Mouse (Mus musculus) layer of hippocampus, adult 8-10 months (tissue): ENCODE measurements at regions not wholly inside any gene's neighbourhood (a gene's known extent, or its start where the extent isn't known, plus 50 kb on each side); places are given as distances from the start of the nearest gene placed in this dataset.
A peak's percentile ranks its signal among the peaks of the same experiment; 100 is the strongest.

Source experiments
- DNase-seq, 2 experiments: peaks; one replicate each; pipeline ENCODE4 v3.0.0; 2022; ENCODE audit warnings: low spot score in 2 of 2

DNA sequence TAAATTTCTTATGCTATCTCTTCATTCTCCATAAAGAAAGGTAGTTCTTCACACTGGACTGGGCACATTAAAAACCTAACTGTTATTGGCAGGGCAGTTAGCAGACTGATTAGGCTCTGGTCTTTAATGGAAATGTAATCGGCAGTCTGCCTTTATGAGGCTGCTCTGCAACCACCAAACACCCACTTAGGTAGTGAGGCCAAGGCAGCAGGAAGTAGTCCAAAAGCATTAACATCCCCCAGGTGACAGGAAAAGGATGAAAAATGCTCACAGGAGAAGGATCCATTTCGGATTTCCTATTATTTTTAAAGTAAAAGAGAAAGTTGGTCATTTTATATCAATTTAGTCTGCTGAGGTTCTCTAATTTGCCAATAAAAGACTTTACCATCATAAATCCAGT lies 528.9 kb upstream of the Dppa4 start:
- no peak for DNase-seq

DNA sequence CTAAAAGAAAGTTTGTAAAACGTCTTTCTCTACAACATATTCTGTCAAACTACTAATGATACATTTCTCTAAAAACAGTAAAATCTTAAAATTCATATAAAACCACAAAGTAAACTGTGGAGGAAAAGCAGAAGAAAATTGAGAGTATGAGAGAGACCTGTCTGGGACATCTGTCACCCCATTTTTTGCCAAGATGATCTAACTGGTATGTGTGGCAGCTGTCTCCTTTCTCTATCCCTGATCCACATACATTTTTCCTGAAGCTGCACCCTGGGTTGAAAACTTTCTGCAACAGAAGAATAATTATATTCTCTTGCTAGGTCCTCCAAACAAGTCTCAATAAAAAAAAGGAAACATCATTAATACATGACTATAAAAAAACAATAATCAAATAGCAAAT lies 525.2 kb upstream of the Dppa4 start:
- DNase-seq: no peak

DNA sequence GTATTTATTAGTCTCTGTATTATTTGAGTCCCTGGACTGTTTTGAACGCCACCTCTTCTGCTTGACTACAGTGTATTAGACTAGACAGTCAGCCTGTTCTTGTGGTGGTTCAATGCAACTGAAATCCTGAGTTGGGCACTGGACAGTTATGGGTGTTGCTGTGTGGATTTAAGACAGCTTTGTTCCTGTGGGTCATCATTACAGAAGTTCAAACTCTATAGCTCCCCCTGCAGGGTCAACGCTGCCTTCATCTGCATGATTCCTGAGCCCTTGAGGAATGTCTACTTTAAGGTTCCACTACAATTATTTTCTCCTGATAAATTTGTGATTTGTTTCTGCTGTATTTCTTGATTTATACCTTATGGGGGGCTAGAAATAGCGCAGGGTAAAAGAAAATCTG lies 517.8 kb upstream of the Dppa4 start:
- DNase-seq: peak in 1 of 2 experiments; percentile 11

DNA sequence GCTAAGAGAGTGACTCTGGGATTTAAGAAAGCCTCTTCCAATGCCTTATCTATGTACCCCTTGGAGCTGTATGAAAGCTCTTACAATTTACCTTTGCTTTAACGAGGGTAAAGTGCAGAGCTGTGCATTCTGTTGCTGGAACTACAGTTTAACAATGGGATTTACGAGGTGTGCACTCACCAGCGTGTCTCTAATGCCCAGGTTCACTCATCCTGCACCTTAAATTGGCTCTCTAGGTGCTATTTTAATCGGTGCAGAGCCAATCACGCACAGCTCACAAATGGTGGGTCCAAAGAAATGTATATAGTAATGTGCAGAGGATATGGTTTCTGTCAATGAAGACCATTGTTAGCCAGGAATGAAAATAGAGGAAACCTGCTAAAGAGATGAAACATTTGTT lies 495.0 kb upstream of the Dppa4 start:
- DNase-seq: no peak

DNA sequence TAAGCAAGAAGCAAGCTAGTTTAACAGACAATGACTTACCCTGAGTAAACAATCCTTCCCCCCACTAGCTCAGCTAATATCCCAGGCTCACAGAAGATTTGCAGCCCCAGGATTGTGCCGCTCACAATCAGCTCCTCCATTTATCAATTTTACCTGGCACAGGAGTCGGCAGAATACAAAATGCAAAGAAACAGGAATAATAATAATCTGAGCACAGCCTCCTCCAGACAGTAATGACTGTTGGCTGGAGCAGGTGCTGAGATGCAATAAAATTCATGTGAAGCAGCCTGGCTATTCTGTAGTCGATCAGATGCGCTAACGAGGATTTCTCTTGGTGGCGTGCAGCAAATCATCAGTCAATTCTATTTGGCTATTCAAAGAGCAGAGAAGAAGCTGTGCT lies 492.9 kb upstream of the Dppa4 start:
- no peak for DNase-seq

DNA sequence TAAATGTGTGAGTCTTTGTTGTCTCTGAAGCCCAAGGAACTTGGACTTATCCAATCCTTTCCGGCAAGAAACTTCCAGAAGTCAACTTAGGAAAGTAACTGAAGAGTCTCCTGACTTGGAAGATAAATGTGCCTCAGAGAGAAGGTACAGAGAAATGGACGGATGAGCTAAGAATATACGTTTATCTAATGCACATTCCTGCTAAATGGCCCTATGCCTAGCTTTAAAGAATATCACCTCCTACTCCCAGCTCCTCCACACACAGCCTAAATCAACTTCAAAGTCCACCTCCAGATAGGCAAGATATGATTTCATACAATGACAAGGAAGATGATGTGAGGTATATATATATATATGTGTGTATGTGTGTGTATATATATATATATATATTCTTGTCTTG lies 492.1 kb upstream of the Dppa4 start:
- DNase-seq: no peak

DNA sequence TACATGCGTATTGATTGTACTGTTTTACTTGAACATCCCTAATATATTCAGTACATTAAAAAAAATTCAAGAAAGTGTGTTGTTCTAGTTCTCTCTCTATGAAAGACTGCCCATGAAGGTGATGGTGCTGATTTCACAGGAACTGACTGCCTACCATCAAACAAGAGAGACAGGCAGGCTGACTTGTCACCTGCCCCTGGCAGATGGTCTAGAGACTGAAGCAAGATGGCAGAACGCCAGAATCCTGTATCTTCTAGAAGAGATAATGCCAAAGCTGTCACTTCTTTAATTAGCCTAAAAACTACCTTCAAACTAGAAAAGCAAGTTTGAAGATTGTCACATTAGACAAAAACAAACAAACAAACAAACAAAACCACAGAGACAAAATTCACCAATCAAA lies 484.7 kb upstream of the Dppa4 start:
- DNase-seq: no peak

DNA sequence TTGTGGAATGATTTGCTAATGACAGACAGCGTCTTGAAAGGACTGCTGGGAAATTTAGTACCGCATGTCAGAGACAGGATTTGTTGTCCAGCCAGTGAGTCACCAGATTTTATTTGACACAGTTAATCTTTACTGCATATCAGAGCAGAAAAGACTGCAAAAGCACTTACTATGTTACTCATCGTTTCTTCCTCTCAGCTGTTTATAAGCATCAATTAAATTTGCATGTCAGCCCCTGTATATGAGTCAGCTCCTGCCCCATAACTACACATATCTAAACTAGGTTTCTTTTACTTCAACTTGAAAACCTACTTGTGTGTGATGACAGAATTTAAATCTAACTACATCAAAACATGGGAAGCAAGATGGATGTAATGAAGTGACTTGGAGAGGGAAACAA lies 440.4 kb upstream of the Dppa4 start:
- DNase-seq: no peak

DNA sequence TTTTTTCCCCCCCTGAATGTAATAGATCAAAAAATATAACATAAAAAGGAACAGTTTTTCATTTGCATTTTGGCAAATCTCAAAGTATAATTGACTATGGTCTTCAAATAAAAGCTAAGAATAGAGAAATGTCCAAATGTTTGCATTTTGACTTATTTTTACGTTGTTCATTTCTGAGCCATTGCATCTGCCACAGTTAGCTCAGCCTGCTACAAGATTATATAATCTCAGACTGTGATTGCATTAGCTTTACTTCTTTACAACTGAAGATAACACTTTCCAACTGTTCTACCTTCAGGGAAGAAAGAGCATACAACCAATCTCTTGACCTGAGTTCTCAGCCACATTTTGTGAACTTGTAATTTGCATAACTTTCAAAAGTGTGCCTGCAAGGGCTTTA lies 431.9 kb upstream of the Dppa4 start:
- no peak for DNase-seq

DNA sequence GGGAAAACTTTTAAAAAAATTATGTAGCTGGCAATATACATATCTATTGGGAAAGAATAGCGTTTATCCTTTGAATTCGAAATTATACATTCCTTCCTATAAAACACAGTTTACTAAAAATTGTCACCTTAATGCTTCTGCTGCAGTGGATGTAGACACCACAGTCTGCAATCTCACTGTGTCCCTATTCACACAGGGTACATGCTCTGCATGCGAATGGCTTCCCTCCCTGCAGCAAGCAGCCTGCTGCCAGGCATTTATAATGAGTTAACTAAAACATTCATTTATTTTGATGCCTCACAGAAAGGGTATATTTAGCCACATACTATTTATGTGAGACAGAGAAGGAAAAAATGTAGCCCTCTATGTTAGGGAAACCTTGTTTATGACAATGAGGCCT lies 423.7 kb upstream of the Dppa4 start:
- no peak for DNase-seq

DNA sequence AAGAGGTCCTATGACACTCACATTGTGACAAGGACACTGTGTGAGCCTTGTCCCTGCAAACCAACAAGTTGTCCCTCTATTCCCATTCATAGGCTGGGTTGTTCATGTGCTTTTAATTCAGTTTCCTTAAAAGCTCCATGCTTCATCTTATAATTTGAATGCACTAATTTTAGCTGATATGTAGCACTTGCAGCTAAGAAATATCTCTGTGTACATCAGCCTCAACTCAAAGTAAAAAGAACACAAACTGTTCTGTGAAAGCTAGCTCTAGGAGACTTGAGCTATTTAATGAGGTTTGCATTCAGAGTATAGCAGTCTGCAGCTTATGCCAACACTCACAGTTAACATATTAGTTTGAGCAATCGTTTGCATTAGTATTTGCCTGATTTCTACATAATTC lies 408.3 kb upstream of the Dppa4 start:
- DNase-seq: no peak

DNA sequence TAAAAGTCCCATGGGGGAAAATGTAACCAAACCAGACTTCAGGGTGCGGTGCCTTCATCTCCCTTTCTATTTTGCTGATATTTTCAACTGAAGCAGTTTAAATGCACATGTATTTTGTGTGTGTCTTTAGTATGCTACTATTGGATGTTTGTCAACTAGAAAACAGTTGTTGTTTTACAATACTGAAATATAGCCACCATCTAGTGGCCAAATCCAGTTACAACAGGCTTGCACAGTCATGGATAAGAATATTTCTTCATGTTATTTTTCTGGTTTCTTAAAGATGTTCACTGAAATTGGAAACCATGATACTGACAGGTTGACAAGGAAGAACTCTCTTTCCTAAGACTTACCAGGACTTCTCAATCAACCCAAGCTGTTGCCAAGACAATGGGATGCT lies 400.1 kb upstream of the Dppa4 start:
- DNase-seq: no peak

DNA sequence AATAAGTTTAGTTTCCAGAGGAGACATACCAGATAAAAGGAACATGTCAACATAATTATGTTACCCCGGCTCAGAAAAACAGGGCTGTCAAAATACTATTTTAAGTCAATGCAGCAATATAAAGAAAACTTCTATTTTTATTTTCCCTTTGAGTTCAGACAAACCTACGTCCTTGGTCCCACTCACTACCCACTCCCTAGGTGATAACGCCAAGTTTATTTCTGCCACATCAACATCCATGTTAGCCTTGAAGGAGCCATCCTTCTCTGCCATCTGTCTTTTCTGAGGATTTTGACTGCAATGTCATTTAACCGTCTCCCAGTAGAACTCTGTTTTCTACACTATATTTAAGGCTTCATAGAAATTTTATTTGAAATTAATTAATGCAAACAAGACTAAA lies 396.5 kb upstream of the Dppa4 start:
- DNase-seq: no peak

DNA sequence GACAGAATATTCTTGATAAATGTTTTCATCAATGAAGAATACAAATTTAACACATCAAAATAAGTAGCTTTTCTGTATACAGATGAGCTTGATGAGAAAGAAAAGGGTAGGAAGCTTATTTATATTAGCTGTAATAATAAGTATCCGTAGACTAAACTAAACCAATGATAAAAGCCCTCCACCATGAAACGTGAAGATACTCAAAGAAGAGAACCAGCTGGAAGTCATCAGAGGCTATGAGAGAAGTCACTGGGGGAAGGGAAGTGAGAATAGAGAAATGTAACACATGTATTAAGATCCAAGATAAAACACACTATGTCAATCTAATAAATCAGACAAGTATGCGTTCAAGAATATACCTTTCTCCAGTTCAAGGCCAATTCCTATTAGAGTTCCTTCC lies 382.7 kb upstream of the Dppa4 start:
- DNase-seq: no peak

DNA sequence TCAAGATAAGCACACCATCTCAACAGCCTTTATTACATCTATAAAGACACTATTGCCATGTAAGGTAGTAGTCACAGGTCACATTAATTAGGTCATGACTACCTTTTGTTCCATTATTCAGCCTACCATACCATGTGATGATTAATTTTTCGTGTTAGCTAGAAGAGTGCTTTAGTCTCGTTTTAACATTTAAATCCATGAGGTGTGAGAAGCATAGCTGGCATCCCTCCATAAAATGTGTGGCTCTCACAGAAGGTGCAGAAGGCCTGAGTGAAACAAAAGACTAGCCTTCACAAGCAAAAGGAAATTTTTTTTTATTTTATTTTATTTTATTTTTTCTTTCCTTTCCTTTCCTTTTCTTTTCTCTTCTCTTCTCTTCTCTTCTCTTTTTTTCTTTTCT lies 345.5 kb upstream of the Dppa4 start:
- no peak for DNase-seq
